Mouse (Mus musculus) ovary, postnatal 10 days (tissue): Measurements from ENCODE around the gene Olfr629.
"Not testable (repeated sequence)": the region's sequence is repeated elsewhere in the genome, so short reads cannot be mapped to it uniquely, and the experiment has no call there.

Experiments
- DNase-seq: peaks from one replicate; pipeline ENCODE4 v3.0.0; 2022; ENCODE audit warnings: low spot score

Olfr629 gene

GRCm38 (mm10) chr7:103744843-103745242, at the start of gene Olfr629:
Olfr629 (minus strand) TSS chr7:103744943.
- DNase-seq = no peak

DNA sequence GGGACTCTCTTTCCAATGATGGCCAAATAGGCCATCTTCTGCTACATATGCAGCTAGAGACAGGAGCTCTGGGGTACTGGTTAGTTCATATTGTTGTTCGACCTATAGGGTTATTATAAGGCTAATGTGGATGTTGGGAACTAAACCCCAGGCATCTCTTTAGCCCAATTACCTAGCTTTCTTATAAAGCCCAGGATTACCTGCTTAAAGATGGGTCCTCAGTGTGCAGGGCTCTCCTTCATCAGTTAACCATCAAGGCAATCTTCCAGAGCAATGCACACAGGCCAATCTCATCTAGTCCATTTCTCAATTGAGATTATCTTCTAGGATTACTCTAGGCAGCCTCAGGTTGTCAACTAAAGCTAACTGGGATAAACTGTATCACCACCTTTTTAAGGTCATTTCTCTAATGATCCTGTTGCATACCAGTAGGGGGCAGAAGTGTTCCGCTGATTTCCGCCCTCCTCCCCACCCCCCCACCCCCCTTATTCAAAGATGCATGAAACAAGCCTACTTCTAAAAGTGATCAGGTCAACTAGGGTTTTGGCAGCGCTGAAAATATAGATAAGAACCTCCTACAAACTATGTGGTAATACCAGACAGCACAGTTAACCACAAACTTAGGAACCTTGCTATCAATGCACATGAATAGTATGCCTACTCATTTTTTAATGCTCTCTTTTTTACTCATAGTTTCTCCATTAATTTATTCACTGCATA, 48.1 kb upstream of the Olfr629 start:
- no peak for DNase-seq

- no peak for DNase-seq
These were observed 47.0 kb upstream of the Olfr629 start, which contains the start of gene Olfr67 for GRCm38 (mm10) chr7:103791721-103792120. Olfr67 (minus strand) TSS chr7:103791821.

- DNase-seq = no peak
These were observed 34.9 kb upstream of the Olfr629 start, which contains the start of gene Olfr68 for GRCm38 (mm10) chr7:103779598-103779997. Olfr68 (minus strand) TSS chr7:103779698.

- DNase-seq = not testable (repeated sequence)
These were observed 32.9 kb upstream of the Olfr629 start for GRCm38 (mm10) chr7:103777652-103778051.

GRCm38 (mm10) chr7:103771494-103771893, 26.8 kb upstream of the Olfr629 start, which contains the start of gene Olfr69:
Olfr69 (minus strand) TSS chr7:103771594.
- no peak for DNase-seq

- not testable (repeated sequence) for DNase-seq
These were observed 22.9 kb upstream of the Olfr629 start for GRCm38 (mm10) chr7:103767687-103768086.

DNA sequence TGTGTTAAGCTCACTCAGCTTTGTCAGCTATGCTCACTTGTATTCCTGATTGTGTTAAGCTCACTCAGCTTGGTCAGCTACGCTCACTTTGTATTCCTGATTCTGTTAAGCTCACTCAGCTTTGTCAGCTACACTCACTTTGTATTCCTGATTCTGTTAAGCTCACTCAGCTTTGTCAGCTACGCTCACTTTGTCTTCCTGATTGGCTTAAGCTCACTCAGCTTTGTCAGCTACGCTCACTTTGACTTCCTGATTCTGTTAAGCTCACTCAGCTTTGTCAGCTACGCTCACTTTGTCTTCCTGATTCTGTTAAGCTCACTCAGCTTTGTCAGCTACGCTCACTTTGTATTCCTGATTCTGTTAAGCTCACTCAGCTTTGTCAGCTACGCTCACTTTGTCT, 17.5 kb upstream of the Olfr629 start:
- DNase-seq = not testable (repeated sequence)

DNA sequence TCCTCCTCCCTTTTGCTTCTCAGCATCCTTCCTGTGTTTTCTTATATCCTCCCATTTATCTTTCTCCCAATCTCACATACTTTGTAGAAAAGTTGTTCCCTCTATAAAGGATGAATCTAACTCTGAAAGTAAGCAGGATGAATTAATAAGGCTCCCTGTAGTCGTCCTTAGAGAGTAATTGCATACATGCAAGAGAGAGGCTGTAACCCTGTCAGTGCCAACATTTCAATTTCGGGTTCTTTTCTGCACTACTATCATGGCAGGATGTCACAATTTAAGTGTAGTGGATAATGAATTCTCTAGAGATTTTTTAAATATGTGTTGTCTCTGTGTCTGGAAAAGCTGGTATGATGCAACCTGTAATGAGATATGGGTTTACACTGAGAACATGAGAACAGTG, 12.5 kb upstream of the Olfr629 start, which contains the start of gene Olfr630:
TSS of gene Olfr630 (minus strand) at position 101 of the 400 bp plus-strand sequence.
- no peak for DNase-seq

- no peak for DNase-seq
These were observed 14.7 kb downstream of the Olfr629 start, which contains the start of gene Olfr628 for GRCm38 (mm10) chr7:103730074-103730473. Olfr628 (plus strand) TSS chr7:103730374.

GRCm38 (mm10) chr7:103716398-103716797, 28.3 kb downstream of the Olfr629 start:
- DNase-seq = not testable (repeated sequence)

GRCm38 (mm10) chr7:103714371-103714770, 30.4 kb downstream of the Olfr629 start, which contains the start of gene Olfr243:
Olfr243 (plus strand) TSS chr7:103714671.
- no peak for DNase-seq

- DNase-seq = no peak
These were observed 32.7 kb downstream of the Olfr629 start for GRCm38 (mm10) chr7:103712024-103712423.

DNA sequence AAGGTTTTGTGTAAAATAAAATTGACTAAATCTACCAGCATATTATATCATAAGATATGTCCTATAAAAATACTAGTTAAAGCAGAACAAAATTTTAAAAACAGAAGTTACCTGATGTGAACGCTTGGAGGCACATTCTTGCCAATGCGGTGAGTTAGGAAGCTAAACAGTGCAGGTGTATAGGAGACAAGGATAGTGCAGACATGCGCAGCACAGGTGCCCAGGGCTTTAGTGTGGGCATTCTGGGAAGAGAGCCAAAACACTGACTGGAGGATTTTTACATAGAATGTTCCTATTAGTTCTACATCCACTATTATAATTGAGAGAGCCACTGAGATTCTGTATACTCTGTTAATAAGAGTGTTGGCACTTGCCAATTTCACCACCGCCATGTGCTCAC, 45.3 kb downstream of the Olfr629 start:
- no peak for DNase-seq
